Mouse (Mus musculus) liver, embryonic 12.5 days (tissue): Measurements from ENCODE around the gene Ankrd36. TPM values are rescaled to one million over a fixed set of nuclear protein-coding genes. Genes with fewer than 3 reads are reported as not detected.

Experiments used
- ATAC-seq: fragments of 200-750 bp; cut with Nextera tagmentation; 2 replicates; pipeline ENCODE4 v1.8.0; 2017; ENCODE audit warnings: moderate number of reproducible peaks, mild to moderate bottlenecking, moderate library complexity
- H3K27ac ChIP-seq: fragments of 300-500 bp; sonication (generic); 2 replicates; pipeline ENCODE4 v1.5.1; 2016; ENCODE audit warnings: mild to moderate bottlenecking
- H3K27me3 ChIP-seq: fragments of 300-500 bp; sonication (generic); replicated peaks from 2 replicates; pipeline ENCODE4 v1.6.1; 2016; ENCODE audit warnings: mild to moderate bottlenecking, moderate library complexity
- H3K36me3 ChIP-seq: fragments of 300-500 bp; sonication (generic); 2 replicates; pipeline ENCODE4 v1.6.1; 2016; ENCODE audit warnings: mild to moderate bottlenecking, moderate library complexity
- H3K4me1 ChIP-seq: fragments of 300-500 bp; sonication (generic); 2 replicates; pipeline ENCODE4 v1.6.1; 2016
- H3K4me2 ChIP-seq: fragments of 300-500 bp; sonication (generic); 2 replicates; pipeline ENCODE4 v1.6.1; 2016; ENCODE audit warnings: mild to moderate bottlenecking, moderate library complexity
- H3K4me3 ChIP-seq: fragments of 300-500 bp; sonication (generic); 2 replicates; pipeline ENCODE4 v1.5.1; 2016; ENCODE audit warnings: mild to moderate bottlenecking, moderate library complexity
- H3K9ac ChIP-seq: fragments of 300-500 bp; sonication (generic); 2 replicates; pipeline ENCODE4 v1.6.1; 2016; ENCODE audit warnings: mild to moderate bottlenecking, moderate library complexity
- H3K9me3 ChIP-seq: fragments of 300-500 bp; sonication (generic); replicated peaks from 2 replicates; pipeline ENCODE4 v1.6.1; 2016; ENCODE audit warnings: mild to moderate bottlenecking, moderate library complexity
- WGBS: fragments of 180-500 bp; shearing (Covaris S2); methylation state at CpG from one replicate; pipeline ENCODE4 v1.1.7; 2016; ENCODE audit not compliant: insufficient replicate concordance; 5-methylcytosine and 5-hydroxymethylcytosine counted together
- polyA plus RNA-seq: library from polyadenylated mRNA; unstranded; fragments of >200 nt; fragmentation: Nextera tagmentation; extraction: Ambion mirVana; gene quantifications from 2 replicates; pipeline ENCODE4 v1.2.1, GENCODE M21; 2016

Gene Ankrd36
- polyA plus RNA-seq, 1 experiment from 2014 or later, result 0.80 TPM

- Histone ChIP-seq H3K4me2 (no peak overlapping the region), H3K27me3 (no peaks in the 10 kb centered on the region), H3K9me3 (no peaks in the 10 kb centered on the region), H3K4me1 (no peaks in the 10 kb centered on the region), H3K27ac (no peak overlapping the region), H3K36me3 (peaks cover 67% of the 10 kb centered on the region), H3K4me3 (no peak overlapping the region), H3K9ac (no peak overlapping the region)
- no peak for ATAC-seq
- 87% methylated on average over 34 of the region's 34 CpGs for WGBS
Measured at GRCm38 (mm10) chr11:5716938-5717705, 147.6 kb downstream of the Ankrd36 start.

GRCm38 (mm10) chr11:5718611-5719354, 149.3 kb downstream of the Ankrd36 start:
- Histone ChIP-seq H3K9me3 (no peaks in the 10 kb centered on the region), H3K36me3 (peaks cover 76% of the 10 kb centered on the region), H3K27ac (no peak overlapping the region), H3K4me3 (no peak overlapping the region), H3K27me3 (no peaks in the 10 kb centered on the region), H3K4me1 (no peaks in the 10 kb centered on the region), H3K9ac (no peak overlapping the region), H3K4me2 (no peak overlapping the region)
- ATAC-seq, result no peak
- 86% methylated on average over 12 of the region's 12 CpGs for WGBS

GRCm38 (mm10) chr11:5729582-5729981, 160.1 kb downstream of the Ankrd36 start:
- 76% methylated on average over 9 of the region's 9 CpGs for WGBS
- Histone ChIP-seq H3K9me3 (no peaks in the 10 kb centered on the region), H3K9ac (no peak overlapping the region), H3K4me1 (peaks cover 29% of the 10 kb centered on the region; the same call in 1 of the 2 replicates), H3K36me3 (peaks cover 13% of the 10 kb centered on the region), H3K27ac (no peak overlapping the region), H3K4me3 (no peak overlapping the region), H3K27me3 (no peaks in the 10 kb centered on the region), H3K4me2 (no peak overlapping the region)
- ATAC-seq, result no peak

GRCm38 (mm10) chr11:5732401-5732800, 162.9 kb downstream of the Ankrd36 start:
- H3K9ac ChIP-seq, result no peak overlapping the region
- WGBS, result 78% methylated on average over 5 of the region's 5 CpGs
- no peaks in the 10 kb centered on the region for H3K27me3 ChIP-seq
- no peaks in the 10 kb centered on the region for H3K9me3 ChIP-seq
- H3K4me2 ChIP-seq, result no peak overlapping the region
- H3K4me3 ChIP-seq, result no peak overlapping the region
- H3K27ac ChIP-seq, result no peak overlapping the region
- peaks cover 12% of the 10 kb centered on the region; the same call in 1 of the 2 replicates for H3K36me3 ChIP-seq
- peaks cover 40% of the 10 kb centered on the region for H3K4me1 ChIP-seq
- no peak for ATAC-seq

- Histone ChIP-seq H3K27ac (no peak overlapping the region), H3K9ac (no peak overlapping the region), H3K36me3 (peaks cover 12% of the 10 kb centered on the region; the same call in 1 of the 2 replicates), H3K4me3 (no peak overlapping the region), H3K4me1 (peaks cover 45% of the 10 kb centered on the region), H3K9me3 (no peaks in the 10 kb centered on the region), H3K27me3 (no peaks in the 10 kb centered on the region), H3K4me2 (no peak overlapping the region)
- ATAC-seq, result no peak
- WGBS, result 86% methylated on average over 4 of the region's 4 CpGs
Measured at GRCm38 (mm10) chr11:5734323-5734722, 164.8 kb downstream of the Ankrd36 start.

- no peaks in the 10 kb centered on the region for H3K27me3 ChIP-seq
- no peak overlapping the region for H3K9ac ChIP-seq
- peaks cover 57% of the 10 kb centered on the region for H3K4me1 ChIP-seq
- H3K4me2 ChIP-seq, result no peak overlapping the region
- no peaks in the 10 kb centered on the region for H3K9me3 ChIP-seq
- peaks cover 5% of the 10 kb centered on the region; the same call in 1 of the 2 replicates for H3K36me3 ChIP-seq
- ATAC-seq, result no peak
- no peak overlapping the region for H3K4me3 ChIP-seq
- H3K27ac ChIP-seq, result no peak overlapping the region
- 56% methylated on average over 5 of the region's 5 CpGs for WGBS
Measured at GRCm38 (mm10) chr11:5737137-5737536, 167.7 kb downstream of the Ankrd36 start.

Other genes with a start within 250 kb of the Ankrd36 start
- gene Znrf3, start 124.8 kb upstream of the Ankrd36 start, polyA plus RNA-seq, result 5.0 and 5.4 TPM in 2 replicates
- 108 and 112 TPM in 2 replicates for gene Xbp1, start 49.0 kb upstream of the Ankrd36 start, polyA plus RNA-seq
- 17.3 and 19.1 TPM in 2 replicates for gene Ccdc117, start 27.5 kb upstream of the Ankrd36 start, polyA plus RNA-seq
- gene Mrps24, start 146.0 kb downstream of the Ankrd36 start, polyA plus RNA-seq, result 143 and 149 TPM in 2 replicates
- gene Urgcp, start 192.7 kb downstream of the Ankrd36 start, polyA plus RNA-seq, result 13.4 and 14.6 TPM in 2 replicates
- 71.6 and 72.0 TPM in 2 replicates for gene Dbnl, start 218.8 kb downstream of the Ankrd36 start, polyA plus RNA-seq
- 1.7 TPM in 2 replicates for gene Pgam2, start 234.0 kb downstream of the Ankrd36 start, polyA plus RNA-seq